Mouse (Mus musculus) heart, embryonic 10.5 days (tissue): ENCODE results near the gene Rspo3. TPM values are rescaled to one million over a fixed set of nuclear protein-coding genes. Genes with fewer than 3 reads are reported as not detected.

ENCODE experiments used
- DNase-seq: peaks from one replicate; pipeline ENCODE4 v3.0.0-alpha.2; 2017; ENCODE audit warnings: low spot score
- H3K27ac ChIP-seq: fragments of 300-500 bp; sonication (generic); 2 replicates; pipeline ENCODE4 v1.5.1; 2016; ENCODE audit warnings: mild to moderate bottlenecking
- H3K27me3 ChIP-seq: fragments of 300-500 bp; sonication (generic); 2 replicates; pipeline ENCODE4 v1.6.1; 2016; ENCODE audit warnings: mild to moderate bottlenecking; ENCODE audit not compliant: poor library complexity, insufficient read depth, severe bottlenecking
- H3K36me3 ChIP-seq: fragments of 300-500 bp; sonication (generic); 2 replicates; pipeline ENCODE4 v1.6.1; 2016; ENCODE audit warnings: mild to moderate bottlenecking, moderate library complexity
- H3K4me1 ChIP-seq: fragments of 300-500 bp; sonication (generic); 2 replicates; pipeline ENCODE4 v1.6.1; 2016; ENCODE audit warnings: mild to moderate bottlenecking
- H3K4me3 ChIP-seq: fragments of 300-500 bp; sonication (generic); 2 replicates; pipeline ENCODE4 v1.5.1; 2016; ENCODE audit warnings: mild to moderate bottlenecking, moderate library complexity
- H3K9me3 ChIP-seq: fragments of 300-500 bp; sonication (generic); 2 replicates; pipeline ENCODE4 v1.6.1; 2016; ENCODE audit warnings: mild to moderate bottlenecking, moderate library complexity
- WGBS: fragments of 180-500 bp; shearing (Covaris S2); methylation state at CpG from one replicate; pipeline ENCODE4 v1.1.7; 2016; 5-methylcytosine and 5-hydroxymethylcytosine counted together
- polyA plus RNA-seq: library from polyadenylated mRNA; unstranded; fragments of >200 nt; fragmentation: Nextera tagmentation; extraction: Ambion mirVana; gene quantifications from 2 replicates; pipeline ENCODE4 v1.2.1, GENCODE M21; 2016

The Rspo3 gene
- polyA plus RNA-seq, result 16.3 and 18.9 TPM in 2 replicates

GRCm38 (mm10) chr10:29535546-29536260 lies at the start of gene Rspo3:
Rspo3 (minus strand) TSS chr10:29535867.
- peak; percentile 87 for DNase-seq
- Histone ChIP-seq H3K27me3 (peaks cover 21% of the 10 kb centered on the region; the same call in 1 of the 2 replicates), H3K4me3 (peak within 1 kb of the TSS; percentile 69), H3K27ac (peak within 1 kb of the TSS; percentile 71), H3K9me3 (no peaks in the 10 kb centered on the region), H3K36me3 (no peaks in the 10 kb centered on the region), H3K4me1 (peaks cover 16% of the 10 kb centered on the region; the same call in 1 of the 2 replicates)
- under 1% methylated on average over 43 of the region's 44 CpGs for WGBS

- no peak for DNase-seq
- WGBS, result 65% methylated on average over 3 of the region's 3 CpGs
- Histone ChIP-seq H3K9me3 (no peaks in the 10 kb centered on the region), H3K27me3 (no peaks in the 10 kb centered on the region), H3K27ac (no peak overlapping the region), H3K4me3 (no peak overlapping the region), H3K36me3 (no peaks in the 10 kb centered on the region), H3K4me1 (no peaks in the 10 kb centered on the region)
Measured at GRCm38 (mm10) chr10:29581940-29582339, 46.3 kb upstream of the Rspo3 start.

GRCm38 (mm10) chr10:29581476-29581875 lies 45.8 kb upstream of the Rspo3 start:
- 85% methylated on average over 3 of the region's 3 CpGs for WGBS
- no peak overlapping the region for H3K4me3 ChIP-seq
- no peak for DNase-seq
- no peak overlapping the region for H3K27ac ChIP-seq
- no peaks in the 10 kb centered on the region for H3K36me3 ChIP-seq
- no peaks in the 10 kb centered on the region for H3K9me3 ChIP-seq
- H3K27me3 ChIP-seq, result no peaks in the 10 kb centered on the region
- no peaks in the 10 kb centered on the region for H3K4me1 ChIP-seq

GRCm38 (mm10) chr10:29555983-29556382 lies 20.3 kb upstream of the Rspo3 start:
- Histone ChIP-seq H3K27me3 (no peaks in the 10 kb centered on the region), H3K4me1 (no peaks in the 10 kb centered on the region), H3K27ac (no peak overlapping the region), H3K36me3 (no peaks in the 10 kb centered on the region), H3K9me3 (no peaks in the 10 kb centered on the region), H3K4me3 (no peak overlapping the region)
- DNase-seq, result no peak
- 68% methylated on average over 2 of the region's 2 CpGs for WGBS

- no peak for DNase-seq
- no peak overlapping the region for H3K27ac ChIP-seq
- no peak overlapping the region for H3K4me3 ChIP-seq
- 41% methylated on average over 2 of the region's 2 CpGs for WGBS
- no peaks in the 10 kb centered on the region for H3K36me3 ChIP-seq
- H3K4me1 ChIP-seq, result no peaks in the 10 kb centered on the region
- no peaks in the 10 kb centered on the region for H3K27me3 ChIP-seq
- no peaks in the 10 kb centered on the region for H3K9me3 ChIP-seq
Measured at GRCm38 (mm10) chr10:29554365-29554764, 18.7 kb upstream of the Rspo3 start.

GRCm38 (mm10) chr10:29542982-29543381 lies 7.3 kb upstream of the Rspo3 start:
- H3K27ac ChIP-seq, result no peak overlapping the region
- no peak for DNase-seq
- H3K36me3 ChIP-seq, result no peaks in the 10 kb centered on the region
- H3K4me1 ChIP-seq, result no peaks in the 10 kb centered on the region
- 68% methylated on average over 3 of the region's 3 CpGs for WGBS
- no peaks in the 10 kb centered on the region for H3K9me3 ChIP-seq
- no peaks in the 10 kb centered on the region for H3K27me3 ChIP-seq
- no peak overlapping the region for H3K4me3 ChIP-seq

- H3K27ac ChIP-seq, result no peak overlapping the region
- 0 out of 2 replicates have a peak, but pooled peaks cover 7% of the 10 kb centered on the region for H3K4me1 ChIP-seq
- H3K9me3 ChIP-seq, result no peaks in the 10 kb centered on the region
- no peak for DNase-seq
- H3K27me3 ChIP-seq, result peaks cover 11% of the 10 kb centered on the region; the same call in 1 of the 2 replicates
- no peaks in the 10 kb centered on the region for H3K36me3 ChIP-seq
- no peak overlapping the region for H3K4me3 ChIP-seq
- 41% methylated on average over 2 of the region's 2 CpGs for WGBS
Measured at GRCm38 (mm10) chr10:29539516-29539915, 3.8 kb upstream of the Rspo3 start.

- peaks cover 18% of the 10 kb centered on the region; the same call in 1 of the 2 replicates for H3K27me3 ChIP-seq
- 77% methylated on average over 2 of the region's 2 CpGs for WGBS
- no peak for DNase-seq
- H3K36me3 ChIP-seq, result no peaks in the 10 kb centered on the region
- H3K4me3 ChIP-seq, result no peak overlapping the region
- peaks cover 13% of the 10 kb centered on the region; the same call in 1 of the 2 replicates for H3K4me1 ChIP-seq
- H3K9me3 ChIP-seq, result no peaks in the 10 kb centered on the region
- no peak overlapping the region for H3K27ac ChIP-seq
Measured at GRCm38 (mm10) chr10:29538791-29539190, 3.1 kb upstream of the Rspo3 start.

GRCm38 (mm10) chr10:29534830-29535227 lies 838 bp downstream of the Rspo3 start:
- no peak for DNase-seq
- Histone ChIP-seq H3K27me3 (peaks cover 21% of the 10 kb centered on the region; the same call in 1 of the 2 replicates), H3K27ac (no peak overlapping the region; the same call in 1 of the 2 replicates), H3K9me3 (no peaks in the 10 kb centered on the region), H3K4me3 (peak overlapping the region; percentile 69), H3K4me1 (peaks cover 16% of the 10 kb centered on the region; the same call in 1 of the 2 replicates), H3K36me3 (no peaks in the 10 kb centered on the region)
- WGBS, result 0% methylated on average over 7 of the region's 7 CpGs

- under 1% methylated on average over 24 of the region's 24 CpGs for WGBS
- peak overlapping the region; percentile 70 for H3K27ac ChIP-seq
- no peak for DNase-seq
- no peaks in the 10 kb centered on the region for H3K9me3 ChIP-seq
- peaks cover 21% of the 10 kb centered on the region; the same call in 1 of the 2 replicates for H3K27me3 ChIP-seq
- H3K4me3 ChIP-seq, result peak overlapping the region; percentile 69
- H3K4me1 ChIP-seq, result peaks cover 16% of the 10 kb centered on the region; the same call in 1 of the 2 replicates
- no peaks in the 10 kb centered on the region for H3K36me3 ChIP-seq
Measured at GRCm38 (mm10) chr10:29533846-29534829, 1.5 kb downstream of the Rspo3 start.

- Histone ChIP-seq H3K27ac (peak overlapping the region; percentile 39), H3K4me3 (peak overlapping the region; percentile 69), H3K36me3 (no peaks in the 10 kb centered on the region), H3K27me3 (peaks cover 21% of the 10 kb centered on the region; the same call in 1 of the 2 replicates), H3K9me3 (no peaks in the 10 kb centered on the region), H3K4me1 (peaks cover 16% of the 10 kb centered on the region; the same call in 1 of the 2 replicates)
- WGBS, result 1% methylated on average over 30 of the region's 30 CpGs
- peak; percentile 89 for DNase-seq
Measured at GRCm38 (mm10) chr10:29532821-29533715, 2.6 kb downstream of the Rspo3 start.

- H3K4me1 ChIP-seq, result no peaks in the 10 kb centered on the region
- H3K9me3 ChIP-seq, result no peaks in the 10 kb centered on the region
- WGBS, result 85% methylated on average over 1 of the region's 1 CpGs
- H3K36me3 ChIP-seq, result no peaks in the 10 kb centered on the region
- no peak overlapping the region for H3K27ac ChIP-seq
- H3K4me3 ChIP-seq, result no peak overlapping the region
- no peaks in the 10 kb centered on the region for H3K27me3 ChIP-seq
- DNase-seq, result no peak
Measured at GRCm38 (mm10) chr10:29513563-29513962, 22.1 kb downstream of the Rspo3 start.
